Mouse (Mus musculus): ENCODE measurements around the gene Ablim1.

- TF ChIP-seq CTCF (IDR thresholded peaks at IDR 0.05; ENCODE audit: low read depth, low read length) (no peak), POLR2A (IDR thresholded peaks at IDR 0.05; ENCODE audit: insufficient read depth, low read length) (no peak), EP300 (IDR thresholded peaks at IDR 0.05; ENCODE audit: insufficient read depth, low read depth, low read length) (no peak)
These were observed 40.4 kb downstream of the Ablim1 start for GRCm38 (mm10) chr19:57274286-57274685.
